Mouse (Mus musculus) ES-Bruce4 (cell line): ENCODE data around the gene Snx33. TPM values are rescaled to one million over a fixed set of nuclear protein-coding genes. Genes with fewer than 3 reads are reported as not detected.
"Not testable (repeated sequence)": the region's sequence is repeated elsewhere in the genome, so short reads cannot be mapped to it uniquely, and the experiment has no call there.

Source experiments
- H3K27ac ChIP-seq: 2 replicates; pipeline ENCODE4 v1.5.1; 2012; ENCODE audit warnings: low read length, inconsistent platforms; ENCODE audit not compliant: insufficient read depth
- H3K27me3 ChIP-seq: 2 replicates; pipeline ENCODE4 v1.6.1; 2012; ENCODE audit warnings: mild to moderate bottlenecking, low read length, inconsistent platforms; ENCODE audit not compliant: control insufficient read depth, poor library complexity, insufficient read depth, severe bottlenecking
- H3K36me3 ChIP-seq: 2 replicates; pipeline ENCODE4 v1.6.1; 2012; ENCODE audit warnings: inconsistent platforms, mild to moderate bottlenecking, low read length, moderate library complexity; ENCODE audit not compliant: control insufficient read depth, poor library complexity, insufficient read depth, severe bottlenecking
- H3K4me1 ChIP-seq: one replicate; pipeline ENCODE4 v1.8.1; 2011; ENCODE audit warnings: low read length; ENCODE audit not compliant: control insufficient read depth, insufficient read depth
- H3K4me3 ChIP-seq: 2 replicates; pipeline ENCODE4 v1.5.1; 2011; ENCODE audit warnings: low read depth, mild to moderate bottlenecking, low read length
- H3K9ac ChIP-seq: 2 replicates; pipeline ENCODE4 v1.6.1; 2012; ENCODE audit warnings: low read depth, mild to moderate bottlenecking, inconsistent platforms; ENCODE audit not compliant: poor library complexity, severe bottlenecking
- H3K9me3 ChIP-seq: replicated peaks from 2 replicates; pipeline ENCODE4 v1.6.1; 2012; ENCODE audit warnings: mild to moderate bottlenecking, low read length, inconsistent platforms; ENCODE audit not compliant: control insufficient read depth, poor library complexity, insufficient read depth, severe bottlenecking
- CTCF ChIP-seq: IDR thresholded peaks from one replicate; pipeline ENCODE4 v1.8.1; 2011; ENCODE audit warnings: low read depth, low read length
- EP300 ChIP-seq: IDR thresholded peaks from 2 replicates; pipeline ENCODE4 v1.6.1; 2011; ENCODE audit warnings: low read depth, low read length; ENCODE audit not compliant: insufficient read depth
- POLR2A ChIP-seq: IDR thresholded peaks from one replicate; pipeline ENCODE4 v1.8.1; 2011; ENCODE audit warnings: low read length; ENCODE audit not compliant: insufficient read depth
- polyA plus RNA-seq: library from polyadenylated mRNA; stranded (reverse); fragments of >200 nt; gene quantifications from 2 replicates; pipeline ENCODE4 v1.2.4, GENCODE M21; 2011; ENCODE audit warnings: low read depth; ENCODE audit not compliant: missing spikeins, insufficient read depth, insufficient read length

Snx33 gene
- polyA plus RNA-seq, 1 experiment: 4.5 TPM

DNA sequence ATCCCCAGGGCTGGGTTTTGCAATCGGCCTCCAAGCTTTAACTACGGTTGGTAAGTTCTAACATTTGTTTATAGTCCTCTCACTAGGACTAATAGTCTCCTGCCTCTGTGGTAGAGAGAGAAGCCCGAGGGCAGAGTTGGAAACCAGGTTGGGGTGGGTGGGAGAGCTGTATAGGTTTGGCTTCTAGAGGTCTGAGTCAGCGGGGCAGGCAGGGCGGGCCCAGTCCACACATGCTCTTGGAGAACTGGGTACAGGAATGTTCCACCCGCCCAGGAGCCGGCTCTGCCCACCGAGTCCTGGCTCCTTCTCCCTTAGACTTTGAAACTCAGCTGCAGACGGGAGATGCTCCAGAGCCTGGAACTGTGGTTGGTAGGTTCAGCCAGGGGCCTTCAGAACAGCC lies 14.2 kb downstream of the Snx33 start:
- Histone ChIP-seq H3K9me3 (no peaks in the 10 kb centered on the region), H3K9ac (no peak overlapping the region), H3K27ac (no peak overlapping the region), H3K4me1 (peaks cover 2% of the 10 kb centered on the region), H3K4me3 (no peak overlapping the region), H3K27me3 (no peaks in the 10 kb centered on the region), H3K36me3 (no peaks in the 10 kb centered on the region)
- TF ChIP-seq CTCF: no peak
- TF ChIP-seq EP300: no peak
- no peak for TF ChIP-seq POLR2A

DNA sequence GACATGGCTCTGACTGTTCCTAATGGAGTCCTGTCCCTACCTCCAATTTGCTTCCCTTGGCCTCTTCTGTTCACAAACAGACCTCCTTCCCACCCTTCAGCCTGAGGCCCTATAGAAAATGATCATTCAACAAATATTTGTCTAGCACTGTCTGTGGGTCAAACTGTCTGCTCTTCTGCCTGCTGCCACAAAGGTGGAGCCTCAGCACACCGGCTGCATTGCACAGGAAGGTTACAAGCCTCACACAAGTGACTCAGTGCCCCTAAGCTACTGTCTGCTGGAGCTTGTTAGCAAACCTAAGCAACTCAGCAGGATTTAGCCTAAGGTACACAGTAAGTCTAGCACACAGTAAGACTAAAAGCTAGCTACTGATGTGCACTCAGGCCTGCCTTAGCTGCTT lies 17.2 kb downstream of the Snx33 start:
- Histone ChIP-seq H3K4me1 (peaks cover 2% of the 10 kb centered on the region), H3K9me3 (no peaks in the 10 kb centered on the region), H3K27me3 (no peaks in the 10 kb centered on the region), H3K36me3 (no peaks in the 10 kb centered on the region), H3K4me3 (no peak overlapping the region), H3K9ac (no peak overlapping the region), H3K27ac (no peak overlapping the region)
- TF ChIP-seq EP300 (no peak), CTCF (no peak), POLR2A (no peak)

DNA sequence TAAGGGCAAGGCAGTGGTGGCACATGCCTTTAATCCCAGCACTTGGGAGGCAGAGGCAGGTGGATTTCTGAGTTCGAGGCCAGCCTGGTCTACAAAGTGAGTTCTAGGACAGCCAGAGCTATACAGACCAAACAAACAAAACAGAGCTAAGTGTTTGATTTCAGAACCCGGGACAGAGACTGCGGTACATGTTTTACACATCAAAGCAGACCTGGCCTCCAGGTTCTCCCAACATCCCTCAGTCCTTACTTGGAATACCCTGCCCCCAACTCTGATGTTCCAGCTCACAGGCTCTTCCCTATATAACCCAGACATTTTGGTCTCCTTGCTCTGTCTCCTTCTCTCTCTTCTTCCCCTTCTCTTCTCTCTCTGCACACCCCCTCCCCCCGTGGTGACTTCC lies 18.2 kb downstream of the Snx33 start:
- H3K4me1 ChIP-seq, H3K27me3 ChIP-seq, H3K36me3 ChIP-seq, H3K27ac ChIP-seq, H3K9me3 ChIP-seq, H3K4me3 ChIP-seq, H3K9ac ChIP-seq: not testable (repeated sequence)

DNA sequence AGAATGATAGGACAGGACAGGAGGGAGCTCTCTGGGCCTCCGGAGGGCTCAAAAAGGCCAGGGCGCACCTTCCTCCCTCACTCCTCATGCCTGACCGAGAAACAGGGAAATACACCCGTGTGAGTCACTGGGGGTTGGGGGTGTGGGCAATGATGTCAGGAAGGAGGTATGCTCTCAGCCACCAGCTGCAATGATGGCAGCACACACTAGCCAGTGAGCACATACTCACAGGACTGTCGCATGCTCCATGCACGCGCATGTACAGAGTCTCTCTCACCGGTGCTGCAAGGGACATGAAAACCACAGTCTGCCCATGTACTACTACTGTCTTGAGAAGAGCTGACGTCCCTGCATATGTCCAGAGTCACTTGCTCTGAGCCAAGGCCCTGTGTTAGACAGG lies 20.6 kb downstream of the Snx33 start:
- Histone ChIP-seq H3K9ac (no peak overlapping the region), H3K4me3 (no peak overlapping the region), H3K4me1 (peaks cover 2% of the 10 kb centered on the region), H3K27ac (no peak overlapping the region), H3K36me3 (no peaks in the 10 kb centered on the region), H3K9me3 (no peaks in the 10 kb centered on the region), H3K27me3 (no peaks in the 10 kb centered on the region)
- TF ChIP-seq CTCF: no peak
- no peak for TF ChIP-seq POLR2A
- no peak for TF ChIP-seq EP300

DNA sequence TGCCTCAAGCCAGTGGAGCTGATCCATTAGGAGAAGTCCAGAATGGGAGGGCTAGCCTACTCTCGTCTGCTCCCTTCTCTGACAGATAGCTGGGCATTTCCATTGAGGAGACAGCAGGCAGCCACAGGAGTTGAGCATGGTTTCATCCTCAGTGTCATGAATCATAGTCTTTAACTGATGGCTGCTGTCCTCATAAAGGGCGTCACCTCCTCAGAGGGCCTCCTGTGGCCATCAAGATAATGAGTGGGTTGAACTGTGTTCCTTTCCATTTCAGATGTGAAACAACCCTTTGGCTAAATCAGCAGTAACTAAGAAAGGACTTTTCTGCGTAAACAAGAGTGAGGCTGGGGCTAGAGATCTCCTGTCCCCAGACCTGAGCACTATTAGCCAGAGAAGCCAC lies 24.5 kb downstream of the Snx33 start:
- H3K27ac ChIP-seq: no peak overlapping the region
- H3K4me3 ChIP-seq: no peak overlapping the region
- no peaks in the 10 kb centered on the region for H3K27me3 ChIP-seq
- no peak overlapping the region for H3K9ac ChIP-seq
- no peaks in the 10 kb centered on the region for H3K4me1 ChIP-seq
- no peaks in the 10 kb centered on the region for H3K36me3 ChIP-seq
- TF ChIP-seq POLR2A (no peak), CTCF (no peak), EP300 (no peak)
- H3K9me3 ChIP-seq: no peaks in the 10 kb centered on the region

DNA sequence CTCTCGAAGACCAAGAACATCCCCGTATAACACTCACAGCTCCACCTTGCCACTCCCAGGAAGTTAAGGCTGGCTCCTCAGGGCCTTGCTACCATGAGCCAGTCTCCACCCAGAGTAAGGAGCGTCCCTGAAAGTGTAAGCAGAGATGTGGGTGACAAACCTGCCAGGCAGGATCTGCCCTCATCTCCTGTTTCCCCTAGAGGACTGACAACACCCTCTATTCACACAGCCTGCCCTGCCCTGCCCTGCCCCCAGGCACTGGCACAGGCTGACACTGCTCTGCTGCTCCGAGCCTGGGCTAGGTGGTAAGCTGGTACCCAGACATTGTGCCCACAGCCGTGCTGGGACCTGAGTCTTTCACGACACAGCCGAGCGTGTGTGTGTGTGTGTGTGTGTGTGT lies 27.0 kb downstream of the Snx33 start:
- Histone ChIP-seq H3K27ac (no peak overlapping the region), H3K9ac (no peak overlapping the region), H3K9me3 (no peaks in the 10 kb centered on the region), H3K4me1 (no peaks in the 10 kb centered on the region), H3K27me3 (no peaks in the 10 kb centered on the region), H3K36me3 (no peaks in the 10 kb centered on the region), H3K4me3 (no peak overlapping the region)
- TF ChIP-seq EP300 (peak; percentile 60; the same call in 1 of the 2 replicates), POLR2A (no peak)

DNA sequence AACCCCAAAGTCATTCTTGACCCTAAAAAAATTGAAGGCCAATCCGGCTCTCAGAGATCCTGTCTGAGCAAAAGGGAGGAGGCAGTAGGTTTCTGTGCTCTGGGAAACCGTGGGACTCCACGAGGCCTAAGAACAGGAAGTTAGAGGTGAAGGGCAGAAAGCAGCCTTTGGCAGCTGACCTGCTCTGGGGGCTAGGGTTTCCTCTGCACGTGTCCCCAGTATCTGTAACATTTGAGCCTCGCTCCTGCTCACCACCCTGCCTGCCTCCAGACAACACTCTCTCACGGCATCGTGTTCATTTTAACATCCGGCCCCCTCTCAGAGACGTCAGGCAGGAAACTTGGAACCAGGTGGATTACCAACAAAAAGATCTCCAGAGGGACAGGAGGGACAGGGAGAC lies 27.6 kb downstream of the Snx33 start:
- no peaks in the 10 kb centered on the region for H3K9me3 ChIP-seq
- H3K27me3 ChIP-seq: no peaks in the 10 kb centered on the region
- no peaks in the 10 kb centered on the region for H3K4me1 ChIP-seq
- H3K36me3 ChIP-seq: no peaks in the 10 kb centered on the region
- TF ChIP-seq EP300 (no peak), POLR2A (no peak)
- no peak overlapping the region for H3K27ac ChIP-seq
- H3K4me3 ChIP-seq: no peak overlapping the region
- no peak overlapping the region for H3K9ac ChIP-seq
